Mouse (Mus musculus) stomach, postnatal 0 days (tissue): Measurements from ENCODE around the gene Cysltr2.

Experiments used
- CTCF ChIP-seq: IDR thresholded peaks from 2 replicates; pipeline ENCODE4 v1.5.1; 2016; ENCODE audit warnings: antibody characterized with exemption, low read depth, mild to moderate bottlenecking, moderate library complexity
- EP300 ChIP-seq: optimal IDR thresholded peaks from 2 replicates; pipeline ENCODE3; 2016; ENCODE audit warnings: antibody characterized with exemption

DNA sequence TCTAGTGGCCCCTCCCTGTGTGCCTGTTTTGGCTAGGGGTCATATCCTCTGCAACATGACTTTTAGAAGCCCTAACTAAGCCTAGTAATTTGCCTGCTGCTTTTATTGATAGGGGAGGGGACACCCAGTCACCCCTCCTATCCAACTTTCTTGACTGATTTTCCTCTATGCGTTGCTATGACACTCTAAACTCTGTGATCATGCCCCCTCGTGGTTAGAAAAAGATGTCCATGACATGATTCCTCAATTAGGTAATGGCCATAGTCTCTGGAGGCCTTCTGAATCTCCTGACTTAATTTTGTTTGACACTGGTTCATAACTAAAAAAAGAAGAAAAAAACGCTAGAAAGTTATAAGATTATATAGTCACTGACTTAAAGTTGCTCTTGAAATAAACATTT is 15.6 kb downstream of the Cysltr2 start:
- TF ChIP-seq CTCF (peak; percentile 24; the same call in 1 of the 2 replicates), EP300 (no peak)
